Mouse (Mus musculus): Measurements from ENCODE around the gene Pir.

Gene Pir
- long read RNA-seq, experiment 1, transcript Pir-201 (10 exons, 1,599 nt), result major isoform, 19 of 25 reads
- long read RNA-seq, experiment 1, partial matches to known transcripts, result 1 of 25 reads
- long read RNA-seq, experiment 1, other reads (novel, unspliced or antisense), result 5 of 25 reads
- long read RNA-seq, experiment 2, transcript Pir-201 (10 exons, 1,599 nt), result major isoform, 7 of 10 reads
- long read RNA-seq, experiment 2, partial matches to known transcripts, result 0 of 10 reads
- long read RNA-seq, experiment 2, other reads (novel, unspliced or antisense), result 3 of 10 reads

DNA sequence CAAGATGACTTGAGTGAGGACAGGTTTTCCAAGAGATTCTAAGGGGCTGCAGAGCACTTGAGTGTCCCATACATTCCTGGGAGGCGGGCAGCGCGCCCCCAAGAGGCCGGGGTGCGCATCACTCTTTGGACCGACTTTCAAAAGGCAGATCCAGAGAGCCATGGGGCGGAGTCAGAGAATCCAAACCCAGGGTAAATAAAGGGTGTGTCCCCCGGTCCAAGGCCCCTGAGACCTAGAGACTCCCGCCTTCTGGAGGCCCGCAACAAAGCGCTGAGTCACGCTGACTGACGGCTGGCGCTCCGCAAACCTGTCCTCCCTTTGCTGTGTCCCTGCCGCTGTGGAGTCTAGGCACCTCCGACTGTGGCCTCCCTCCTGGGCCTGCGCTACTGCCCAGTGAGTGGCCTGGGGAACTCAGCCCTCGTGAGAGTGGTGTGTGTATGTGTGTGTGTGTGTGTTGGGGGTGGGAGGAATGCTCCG lies at the start of gene Pir:
Gene Pir, plus strand, starts transcription at position 87 of the 477 bp plus-strand sequence.
- intact Hi-C loops (cut with DNase I), result no loop called here

DNA sequence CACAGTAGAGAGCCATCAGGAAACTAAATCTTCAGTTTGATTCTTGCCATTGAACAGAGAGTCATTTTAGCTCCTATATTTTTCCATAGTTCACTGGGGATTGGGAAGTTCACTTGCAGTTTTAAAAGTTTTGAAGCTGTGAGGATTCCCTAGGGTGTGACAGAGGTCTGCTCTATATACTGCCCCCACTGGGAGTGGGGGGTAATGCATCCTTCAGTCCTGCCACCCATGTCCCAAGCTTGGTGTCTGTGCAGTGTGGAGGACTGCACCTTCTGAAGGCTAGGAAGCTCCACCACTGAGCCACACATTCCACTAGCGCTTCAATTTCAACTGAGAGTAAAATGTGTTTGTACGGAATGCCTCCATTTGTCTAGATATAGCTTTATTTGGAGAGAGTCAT lies 47.2 kb upstream of the Pir start:
- intact Hi-C loops (cut with DNase I), result no loop called here

DNA sequence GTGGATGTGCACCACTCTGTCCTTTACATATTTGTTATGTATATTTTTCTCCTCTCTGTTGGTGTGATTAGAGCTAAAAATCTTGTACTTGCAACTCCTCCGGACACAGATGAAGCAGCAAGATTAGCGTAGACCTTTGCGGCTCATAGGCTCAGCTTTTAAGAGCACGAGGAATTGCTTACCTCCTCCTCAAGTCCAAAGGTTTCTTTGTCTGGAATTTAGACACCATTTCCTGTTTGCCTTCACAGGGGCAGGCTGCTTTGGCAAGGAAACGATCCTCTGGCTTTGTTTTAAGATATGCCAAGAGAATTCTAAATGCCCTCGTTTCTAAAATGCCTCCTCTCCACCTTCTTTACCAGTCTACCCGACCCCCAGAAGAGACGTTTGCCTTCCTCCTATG lies 35.8 kb upstream of the Pir start:
- intact Hi-C loops (cut with DNase I), result no loop called here

DNA sequence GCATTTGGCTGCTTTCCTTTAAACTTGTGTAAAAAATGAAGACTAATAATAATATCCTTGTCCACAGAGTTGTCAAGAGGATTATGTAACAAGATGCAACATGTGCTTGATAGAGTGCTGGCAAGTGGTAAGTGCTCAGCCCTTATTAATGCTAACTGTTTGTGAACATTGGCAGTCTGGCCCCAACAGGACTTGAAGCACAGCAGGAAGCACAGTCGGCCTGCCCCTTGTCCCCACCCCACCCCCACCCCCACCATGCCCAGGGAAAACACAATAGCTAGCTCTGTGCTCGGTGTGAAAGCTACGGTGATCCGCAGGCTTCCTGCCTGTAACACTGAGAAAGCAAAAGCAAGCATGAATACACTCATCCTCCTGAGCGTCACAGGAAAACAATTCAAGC lies 23.5 kb upstream of the Pir start:
- intact Hi-C loops (cut with DNase I), result no loop called here

DNA sequence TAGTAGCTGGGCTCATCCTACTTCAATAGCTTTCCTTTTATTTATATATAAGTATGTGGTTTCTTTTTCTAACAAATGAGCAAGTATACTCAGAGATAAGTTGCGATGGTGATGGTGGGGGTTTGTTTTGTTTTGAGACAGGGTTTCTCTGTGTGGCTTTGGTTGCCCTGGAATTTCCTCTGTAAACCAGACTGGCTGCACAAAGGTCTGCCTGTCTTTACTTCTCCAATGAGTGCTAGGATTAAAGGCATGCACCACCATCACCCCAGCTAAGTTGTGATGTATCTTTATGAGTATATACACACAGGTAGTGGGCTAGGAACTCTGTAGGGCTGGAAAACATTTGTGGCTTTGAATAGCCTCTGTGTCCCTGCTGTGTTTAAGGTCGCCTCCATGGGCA lies 22.4 kb upstream of the Pir start:
- intact Hi-C loops (cut with DNase I), result no loop called here

DNA sequence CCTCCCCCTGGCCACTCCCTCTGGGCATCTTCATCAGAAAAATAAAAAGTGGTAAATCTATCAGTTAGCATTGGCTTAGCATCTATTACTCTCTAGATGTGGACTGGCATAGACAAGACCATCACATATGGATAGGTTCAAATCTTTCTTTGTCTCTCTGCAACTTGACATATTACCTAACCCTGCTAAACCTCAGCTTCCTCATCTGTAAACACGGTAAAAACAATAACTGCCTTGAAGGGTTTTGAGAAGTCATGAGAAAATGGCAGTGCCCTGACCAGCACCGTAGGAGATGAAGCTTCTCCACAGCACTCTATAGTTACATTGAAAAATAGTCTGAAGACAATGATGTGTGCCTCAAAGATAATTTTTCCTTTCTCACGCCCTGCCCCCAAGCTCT lies 12.6 kb upstream of the Pir start:
- intact Hi-C loops (cut with DNase I), result no loop called here

DNA sequence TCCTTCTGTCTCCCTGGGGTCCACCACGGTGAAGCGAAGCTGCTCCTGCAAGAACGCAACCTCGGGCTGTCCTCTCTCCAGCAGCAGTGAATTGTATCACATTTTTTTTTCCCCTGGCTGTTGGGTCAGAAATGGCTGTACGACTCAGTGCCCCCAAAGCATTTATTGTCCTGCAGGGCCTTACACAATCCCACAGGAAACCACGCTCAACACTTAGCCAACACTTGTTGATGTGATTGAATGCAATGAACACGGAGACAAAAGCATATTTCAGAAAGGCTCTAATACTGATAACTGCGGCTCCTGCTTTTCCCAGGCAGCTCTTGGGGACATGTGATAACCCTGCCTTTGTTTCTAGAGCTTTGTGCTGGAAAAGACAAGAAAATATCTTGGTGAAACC lies 11.1 kb upstream of the Pir start, which contains the start of gene Bmx:
Gene Bmx, minus strand, starts transcription at position 137 of the 400 bp plus-strand sequence.
- intact Hi-C loops (cut with DNase I), result no loop called here

DNA sequence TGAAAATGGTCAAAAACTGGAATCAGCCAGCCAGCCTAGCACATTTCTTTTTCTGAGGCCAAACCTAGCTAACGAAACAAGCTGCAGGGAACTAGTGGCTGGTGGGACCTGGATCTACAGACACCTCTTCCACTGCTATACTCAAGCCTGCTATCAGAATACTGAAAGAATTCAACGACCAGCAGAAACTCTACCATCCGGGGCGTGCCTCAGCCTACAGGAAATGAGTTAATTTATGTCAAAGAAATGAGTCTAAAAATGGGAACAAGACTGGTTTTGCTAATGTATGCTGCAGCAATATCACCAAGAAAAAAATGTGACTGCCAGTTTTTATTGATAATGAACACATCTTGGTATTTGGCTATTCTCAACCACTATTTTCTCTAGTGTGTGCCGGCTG lies 10.5 kb upstream of the Pir start:
- intact Hi-C loops (cut with DNase I), result no loop called here

DNA sequence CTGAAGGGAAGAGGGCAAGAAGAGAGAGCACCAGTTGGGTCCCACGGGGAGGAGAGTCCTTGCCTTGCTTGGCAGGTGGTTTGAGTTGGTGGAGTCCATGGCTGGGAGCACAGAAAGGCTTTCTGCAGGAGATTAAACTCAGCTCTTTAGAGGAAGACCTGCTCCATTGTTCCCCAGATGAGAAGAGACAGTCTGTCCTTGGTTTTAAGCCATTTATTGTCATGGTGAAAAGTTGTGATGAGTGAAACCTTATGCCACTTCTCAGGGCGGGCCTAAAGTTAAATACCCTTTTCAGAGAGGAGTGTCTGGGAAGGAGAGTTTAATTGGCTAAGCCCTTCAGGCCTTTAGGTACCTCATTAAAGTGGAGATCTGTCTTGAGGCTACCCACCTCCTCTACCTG lies 6.9 kb upstream of the Pir start:
- intact Hi-C loops (cut with DNase I), result no loop called here

DNA sequence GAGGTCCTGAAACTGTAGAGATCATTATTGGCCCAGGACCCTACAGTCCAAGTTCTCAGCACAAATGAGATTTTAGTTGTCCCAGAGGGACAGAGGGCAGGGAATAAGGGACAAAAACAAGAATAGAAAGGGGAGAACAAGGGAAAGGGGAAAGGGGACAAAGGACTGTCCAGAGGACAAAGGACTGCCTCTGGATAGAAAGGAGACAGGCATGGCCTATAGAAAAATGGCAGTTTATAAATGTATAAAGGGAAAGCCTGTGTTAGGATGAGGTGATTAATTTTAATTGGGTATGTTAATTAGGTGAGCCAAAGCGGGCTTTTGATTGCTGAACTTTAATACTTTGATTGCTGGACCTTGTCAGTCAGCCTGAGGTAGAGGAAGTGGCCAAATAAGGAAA lies 4.3 kb upstream of the Pir start:
- intact Hi-C loops (cut with DNase I), result no loop called here

DNA sequence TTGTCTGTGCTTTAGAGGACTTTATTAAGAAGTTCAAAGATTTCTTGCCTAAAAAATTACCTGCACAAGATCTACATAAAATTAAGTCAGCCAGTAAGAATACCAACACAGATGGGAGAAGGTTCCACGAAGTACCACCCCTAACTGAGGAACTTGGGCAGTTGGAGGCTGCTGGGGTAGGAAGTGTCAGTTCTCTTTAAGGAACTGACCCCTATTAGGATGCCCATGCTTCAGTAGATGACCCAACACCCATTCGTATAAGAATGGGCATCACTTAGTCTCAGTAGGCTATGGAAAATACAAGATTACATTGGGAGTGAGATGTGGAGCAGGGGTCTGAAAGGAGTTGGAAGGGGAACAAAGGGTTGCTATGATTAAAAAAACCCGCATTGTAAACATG lies 1.4 kb downstream of the Pir start:
- intact Hi-C loops (cut with DNase I), result no loop called here

DNA sequence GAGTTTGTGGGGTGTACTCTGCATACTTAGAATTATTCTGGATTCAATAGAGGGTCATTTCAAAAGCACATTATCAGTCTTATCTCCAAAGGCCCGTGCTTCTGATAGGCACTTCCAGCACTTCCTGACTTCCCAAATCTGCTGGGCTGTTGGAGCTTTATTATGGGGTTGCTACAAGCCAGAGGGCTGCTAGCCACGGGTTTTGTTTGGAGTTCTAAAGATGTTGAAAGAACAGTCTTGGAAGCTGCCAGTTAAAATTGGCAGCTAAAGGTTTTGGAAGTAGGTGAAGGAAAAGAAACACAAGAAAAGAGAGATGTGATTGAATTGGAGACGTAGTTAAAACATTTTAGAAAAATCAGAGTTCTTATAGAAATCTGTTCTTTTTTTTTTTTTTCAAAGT lies 6.4 kb downstream of the Pir start:
- intact Hi-C loops (cut with DNase I), result no loop called here

DNA sequence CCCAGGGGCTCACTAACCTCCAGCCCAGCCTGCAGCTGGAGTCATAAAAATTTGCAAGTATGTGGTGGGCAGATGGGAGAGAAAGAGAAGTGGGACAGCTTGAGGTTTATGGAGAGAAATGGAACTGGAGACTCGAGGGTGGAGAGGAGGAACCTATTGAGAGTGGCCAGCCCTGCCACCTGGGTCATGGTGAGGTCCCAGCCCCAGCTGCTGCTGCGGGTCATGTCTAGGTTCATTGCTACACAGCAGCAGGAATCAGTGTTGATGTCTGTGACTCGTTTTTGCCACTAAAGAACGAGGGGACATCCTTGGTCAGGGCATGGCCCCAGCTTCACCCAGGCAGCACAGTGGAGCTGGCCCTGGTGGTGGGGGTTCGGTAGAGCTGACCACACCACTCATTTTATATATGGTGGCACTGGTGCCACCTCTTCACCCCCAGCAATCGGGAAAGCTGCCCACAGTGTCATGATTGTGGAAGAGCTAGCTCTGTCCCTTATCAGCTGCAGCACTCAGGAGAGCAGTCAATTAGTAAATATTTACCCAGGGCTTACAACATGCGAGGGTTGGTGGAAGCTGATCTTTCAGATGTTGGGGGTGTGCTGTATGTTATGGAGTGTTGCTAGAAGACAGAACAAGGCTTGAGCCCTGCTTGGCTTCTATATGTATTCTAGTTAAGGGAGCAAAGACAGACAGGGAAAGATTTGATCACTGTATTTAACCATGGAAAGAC lies 11.9 kb downstream of the Pir start:
- intact Hi-C loops (cut with DNase I), result no loop called here

DNA sequence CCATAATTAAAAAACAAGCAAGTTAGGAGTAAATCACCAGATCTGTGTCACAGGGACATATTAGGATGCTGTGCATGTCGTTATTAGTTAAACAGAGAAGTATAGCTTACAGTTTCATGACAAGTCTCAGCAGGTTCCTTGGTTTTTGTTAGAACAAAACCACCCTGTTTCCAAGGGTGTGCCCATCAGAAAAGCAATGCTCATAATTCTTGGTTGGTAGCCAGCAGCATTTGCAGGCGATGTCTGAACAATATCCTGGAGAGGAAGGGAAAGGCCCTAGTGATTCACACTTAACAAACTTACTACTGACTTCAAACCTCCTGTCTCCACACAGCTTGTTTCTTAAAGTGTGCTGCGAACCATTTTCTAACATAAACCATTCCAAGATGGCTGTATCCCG lies 14.6 kb downstream of the Pir start:
- intact Hi-C loops (cut with DNase I), result no loop called here

DNA sequence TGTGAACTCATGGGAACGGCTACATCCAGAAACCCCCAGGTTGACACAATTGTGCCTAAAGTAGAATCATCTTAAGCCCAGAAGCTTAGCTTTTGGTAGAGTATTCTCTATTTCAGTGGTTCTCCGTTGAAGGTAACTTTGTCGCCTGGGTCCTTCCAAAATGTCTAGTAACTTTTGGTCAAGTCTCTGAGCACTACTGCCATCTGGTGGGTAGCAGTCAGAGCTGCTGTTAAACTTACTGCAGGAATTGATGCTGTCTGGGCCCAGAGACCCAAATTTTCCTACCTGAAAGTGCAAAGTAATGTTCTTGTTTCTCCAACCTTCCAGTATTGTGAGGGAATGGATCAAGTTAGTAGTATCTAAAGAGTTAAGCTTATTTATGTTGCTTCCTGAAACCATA lies 17.9 kb downstream of the Pir start:
- intact Hi-C loops (cut with DNase I), result loop anchor here (5.0 kb wide), 2 partner anchors 105 to 110 kb away; no protein-coding TSS in a partner anchor

DNA sequence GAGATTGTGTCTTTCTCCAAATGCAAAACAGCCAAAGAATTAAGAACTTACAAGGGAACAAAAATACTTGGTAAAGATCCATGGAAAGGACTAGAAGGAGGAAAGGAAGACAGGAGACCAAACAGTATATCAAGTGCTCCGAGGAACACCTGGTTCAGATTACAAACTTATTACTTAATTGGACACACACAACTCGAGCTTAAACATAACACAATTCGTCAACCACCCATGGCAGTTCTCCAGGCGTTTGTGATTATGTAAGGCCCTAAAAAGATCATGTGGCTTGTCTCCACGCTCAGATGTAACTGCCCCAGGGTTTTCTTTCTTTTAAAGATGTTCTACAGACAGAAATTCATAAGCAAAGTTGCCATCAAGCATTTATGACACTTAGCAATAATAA lies 22.0 kb downstream of the Pir start:
- intact Hi-C loops (cut with DNase I), result no loop called here

DNA sequence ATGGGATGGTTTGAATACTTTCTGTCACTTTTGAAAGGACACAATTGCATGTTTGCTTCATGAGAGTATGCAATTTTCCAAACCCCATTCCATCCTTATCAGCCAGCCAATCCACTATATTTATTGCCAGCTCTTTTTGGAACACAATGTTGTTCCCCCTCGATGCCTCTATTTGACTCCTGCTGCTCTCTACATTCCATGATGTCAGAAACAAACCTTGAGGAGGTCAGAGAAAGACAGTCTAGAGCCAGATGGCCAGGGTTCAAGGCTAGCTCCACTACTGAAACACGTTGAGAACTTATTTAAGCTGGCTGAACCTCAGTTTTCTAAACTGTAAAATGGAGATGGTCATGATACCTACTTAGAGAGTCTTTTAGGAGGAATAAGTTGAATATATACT lies 37.1 kb downstream of the Pir start:
- intact Hi-C loops (cut with DNase I), result loop anchor here (10.0 kb wide), 1 partner anchor 69 kb away; the partner anchor contains the start of gene Vegfd

DNA sequence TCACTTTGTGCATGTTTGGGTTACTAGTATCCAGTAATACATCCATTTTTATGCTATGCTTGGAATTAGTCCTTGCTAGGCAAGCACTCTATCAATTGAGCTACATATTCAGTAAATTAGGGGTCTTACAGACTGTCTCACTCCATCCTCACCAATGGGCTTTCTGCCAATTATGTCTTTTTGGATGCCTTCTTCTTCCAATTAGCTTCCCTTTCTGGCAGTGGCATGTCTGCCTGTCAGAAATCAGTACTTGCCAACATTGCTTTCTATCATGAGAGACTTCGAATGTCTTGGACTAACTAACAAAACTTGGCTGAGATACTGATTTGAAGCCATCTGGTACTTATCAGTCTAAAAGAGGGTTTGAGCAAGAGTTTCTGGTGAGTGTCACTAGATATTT lies 44.7 kb downstream of the Pir start:
- intact Hi-C loops (cut with DNase I), result no loop called here

DNA sequence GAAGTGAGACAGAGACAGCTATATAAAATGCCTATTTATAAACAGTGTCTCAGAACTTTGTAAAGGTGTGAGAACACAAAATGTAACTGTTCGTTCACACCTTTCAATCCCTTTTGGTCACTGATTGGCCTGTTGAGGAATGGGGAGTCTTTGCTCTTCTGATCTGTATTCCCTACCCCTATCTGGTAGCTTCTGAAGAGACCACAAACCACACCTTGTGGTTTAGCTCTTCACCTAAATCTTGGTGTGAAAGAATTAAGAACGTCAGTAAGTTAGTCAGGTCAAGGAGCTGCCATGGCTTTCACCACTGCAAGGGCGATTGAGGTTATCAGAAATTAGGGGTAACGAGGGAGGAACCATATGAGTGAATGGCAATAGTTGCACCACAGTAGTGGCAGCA lies 49.4 kb downstream of the Pir start:
- intact Hi-C loops (cut with DNase I), result no loop called here

DNA sequence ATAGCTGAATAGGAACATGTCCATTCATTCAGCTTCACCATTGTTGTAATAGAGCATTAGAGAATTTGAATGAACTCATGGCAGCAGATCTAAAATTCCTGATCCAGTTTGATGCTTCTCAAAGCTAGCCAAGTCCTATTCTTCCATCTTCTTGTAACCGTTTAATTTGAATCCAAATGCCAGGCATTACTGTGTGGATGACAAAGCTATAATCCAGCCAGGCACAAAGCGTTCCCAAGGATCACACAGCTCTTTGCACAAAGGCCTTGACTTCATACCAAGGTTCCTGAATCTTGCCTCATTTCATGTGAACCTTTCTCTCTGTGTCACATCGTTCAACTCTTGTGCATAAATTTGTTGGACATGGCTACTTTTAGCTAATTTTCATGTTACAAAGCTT lies 50.9 kb downstream of the Pir start:
- intact Hi-C loops (cut with DNase I), result no loop called here

DNA sequence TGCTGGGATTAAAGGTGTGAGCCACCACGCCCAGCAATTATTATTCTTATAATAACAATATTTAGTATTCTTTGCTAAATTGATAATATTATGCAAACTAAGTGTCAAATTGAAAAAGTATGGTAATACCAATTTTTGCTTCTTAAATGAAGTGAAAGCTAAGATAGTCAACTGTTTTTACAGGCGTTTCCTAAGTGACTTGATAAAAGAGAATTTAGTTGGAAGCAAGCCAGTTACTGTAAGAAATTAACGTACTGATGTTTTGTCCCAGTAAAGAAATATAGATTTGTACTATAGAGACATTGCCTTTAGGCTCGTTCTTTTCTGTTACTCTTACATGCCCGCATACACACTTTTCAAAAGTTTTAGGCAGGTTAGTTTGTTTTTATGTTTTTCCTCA lies 53.3 kb downstream of the Pir start:
- intact Hi-C loops (cut with DNase I), result no loop called here

DNA sequence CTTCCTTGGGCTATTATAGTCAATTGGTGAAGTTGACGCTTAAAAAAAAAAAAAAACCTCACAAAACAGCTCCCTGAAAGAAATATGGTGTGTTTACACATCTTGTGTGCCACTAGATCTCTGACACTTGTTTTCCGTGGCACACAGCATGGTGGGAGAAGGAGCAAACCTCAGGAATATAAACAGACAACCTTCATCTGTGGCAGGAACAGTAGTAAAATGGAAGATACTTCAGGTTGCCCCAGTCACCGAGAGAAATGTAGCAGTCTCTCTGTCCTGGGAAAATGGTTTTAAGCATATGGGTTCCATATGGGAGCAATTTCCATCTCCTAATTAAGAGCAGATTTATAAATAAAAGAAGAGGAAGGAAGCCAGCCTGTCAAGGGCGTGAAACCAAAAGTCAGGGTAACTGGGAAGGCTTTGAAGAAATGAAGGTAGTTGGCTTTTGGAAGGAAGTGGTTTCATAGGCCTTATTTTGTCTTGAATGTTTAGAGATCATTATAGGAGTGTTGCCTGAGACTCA lies 54.3 kb downstream of the Pir start:
- intact Hi-C loops (cut with DNase I), result no loop called here

DNA sequence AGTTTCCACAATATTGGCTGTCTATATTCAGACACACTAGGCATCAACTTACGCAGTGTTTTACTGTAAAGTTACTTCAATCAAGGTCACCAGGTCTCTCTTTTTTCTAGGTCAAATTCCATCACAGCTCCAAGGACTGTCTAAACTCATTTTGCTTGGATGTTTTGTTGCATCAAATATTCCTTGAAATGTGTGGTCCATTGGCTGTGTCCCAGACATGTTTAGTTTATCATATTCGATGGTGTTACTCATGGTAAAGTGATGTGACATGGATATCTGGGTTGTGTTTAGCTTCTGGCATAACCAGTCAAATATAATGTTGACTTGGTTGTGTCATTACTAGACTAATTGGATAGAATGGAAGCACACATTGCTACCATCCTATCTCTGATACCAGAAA lies 61.2 kb downstream of the Pir start:
- intact Hi-C loops (cut with DNase I), result no loop called here
